Mouse (Mus musculus) 3T3-L1 (cell line): ENCODE data around the gene Brd4.

ENCODE experiments used
- DNase-seq: peaks from one replicate; pipeline ENCODE4 v3.0.0-alpha.2; 2015; ENCODE audit warnings: low read depth, low spot score

Gene Brd4

DNA sequence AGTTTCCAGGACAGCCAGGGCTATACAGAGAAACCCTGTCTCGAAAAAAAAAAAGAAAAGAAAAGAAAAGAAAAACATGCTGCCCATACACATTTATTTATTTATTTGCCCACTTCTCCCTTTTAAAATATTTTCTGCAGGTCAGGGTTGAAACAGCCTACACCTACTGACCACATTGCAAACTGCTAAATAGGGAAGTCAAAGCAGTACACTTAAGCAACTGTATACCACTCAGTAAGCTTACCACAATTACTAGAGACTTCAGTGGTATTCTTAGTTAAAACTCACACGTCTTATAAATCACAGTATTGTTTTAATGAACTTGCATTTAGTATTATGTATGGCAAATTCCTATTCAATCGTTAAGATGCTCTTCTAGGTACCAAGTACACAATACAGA, 3.9 kb downstream of the Brd4 start:
- DNase-seq = no peak

DNA sequence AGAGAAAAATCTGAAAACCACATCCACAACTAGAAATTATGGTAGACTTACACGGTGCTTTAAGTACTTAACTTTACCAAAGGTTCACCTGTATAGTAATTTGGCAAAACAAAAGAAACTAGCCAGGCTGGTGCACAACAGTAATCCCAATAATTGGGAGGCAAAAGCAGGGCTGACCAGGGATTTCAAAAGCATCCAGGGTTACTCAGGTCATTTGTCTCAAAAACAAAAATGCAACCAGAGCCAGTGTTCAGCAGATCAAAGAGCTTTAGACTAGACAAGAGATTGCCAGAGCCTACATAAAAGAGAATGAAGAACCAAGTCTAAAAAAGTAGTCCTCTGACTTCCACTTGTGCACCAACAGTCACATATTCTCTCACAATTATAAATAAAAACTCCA, 7.3 kb downstream of the Brd4 start:
- DNase-seq = no peak

DNA sequence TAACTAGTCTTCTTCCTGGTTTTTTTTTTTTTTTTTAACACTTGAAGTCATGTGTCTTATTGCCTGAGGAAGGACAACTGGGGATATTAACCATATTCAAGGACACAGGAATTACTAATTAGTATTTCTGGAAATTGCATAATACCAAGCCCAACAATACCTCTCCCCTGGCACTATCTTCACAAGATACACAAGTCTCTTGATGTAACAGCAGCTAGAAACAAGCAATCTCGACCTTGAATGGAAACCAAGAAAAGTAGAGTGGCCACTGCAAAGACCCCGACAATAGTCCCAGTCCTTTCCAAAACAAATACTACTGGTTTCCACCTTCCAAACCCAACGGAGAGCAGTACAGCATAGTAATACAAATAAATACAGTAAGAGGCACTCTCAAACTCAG, 9.0 kb downstream of the Brd4 start:
- DNase-seq = no peak

DNA sequence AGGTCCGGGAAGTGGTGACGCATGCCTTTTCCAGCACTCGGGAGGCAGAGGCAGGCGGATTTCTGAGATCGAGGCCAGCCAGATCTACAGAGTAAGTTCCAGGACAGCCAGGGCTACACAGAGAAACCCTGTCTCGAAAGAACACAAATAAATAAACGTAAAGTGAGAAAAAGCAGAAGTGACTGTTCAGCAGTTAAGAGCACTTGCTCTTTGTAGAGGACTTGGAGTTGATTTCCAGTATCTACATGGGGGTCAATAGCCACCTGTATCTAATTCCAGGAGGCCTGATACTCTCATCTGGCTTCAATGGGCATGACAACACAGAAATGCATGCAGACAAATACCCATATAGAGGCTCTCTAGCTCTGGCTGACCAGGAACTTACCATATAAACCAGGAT, 15.4 kb downstream of the Brd4 start:
- no peak for DNase-seq

DNA sequence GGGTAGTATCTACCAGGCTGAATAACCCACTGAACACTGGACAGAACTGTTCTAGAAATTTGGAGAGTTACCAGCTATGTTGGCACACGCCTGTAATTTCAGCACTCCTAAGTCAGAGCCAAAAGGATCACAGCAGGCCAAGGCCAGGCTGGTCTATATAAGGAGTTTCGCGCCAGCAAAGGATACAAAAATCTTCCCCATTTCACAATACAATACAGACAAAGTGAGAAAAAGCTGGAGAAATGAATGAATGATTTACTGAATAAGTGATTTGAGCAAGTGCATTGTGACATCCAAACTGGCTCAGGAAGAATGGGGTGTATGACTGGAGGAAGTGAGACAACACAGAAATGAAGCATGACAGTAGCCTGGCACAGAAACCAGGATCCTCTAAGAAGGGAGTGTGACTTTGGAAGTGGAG, 16.0 kb downstream of the Brd4 start:
- DNase-seq = no peak

DNA sequence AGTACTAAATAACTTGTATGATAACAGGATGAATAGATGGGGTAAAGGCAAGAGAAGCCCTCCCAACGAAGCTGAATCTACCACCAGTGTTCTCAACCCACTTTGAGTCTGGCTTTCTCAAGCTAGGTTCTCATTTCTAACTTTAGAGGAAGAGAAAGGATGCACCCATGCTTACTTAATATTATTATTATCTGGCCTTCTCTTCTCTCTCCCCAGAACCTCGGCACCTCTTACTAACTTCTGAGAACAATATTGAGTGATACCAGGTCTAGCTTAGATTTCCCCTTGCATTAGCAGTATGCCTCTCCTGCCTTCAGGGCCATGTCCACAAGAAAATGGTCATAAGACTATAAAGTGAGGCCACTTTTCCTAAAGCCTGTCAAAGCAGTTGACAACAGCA, 16.4 kb downstream of the Brd4 start:
- DNase-seq = no peak

DNA sequence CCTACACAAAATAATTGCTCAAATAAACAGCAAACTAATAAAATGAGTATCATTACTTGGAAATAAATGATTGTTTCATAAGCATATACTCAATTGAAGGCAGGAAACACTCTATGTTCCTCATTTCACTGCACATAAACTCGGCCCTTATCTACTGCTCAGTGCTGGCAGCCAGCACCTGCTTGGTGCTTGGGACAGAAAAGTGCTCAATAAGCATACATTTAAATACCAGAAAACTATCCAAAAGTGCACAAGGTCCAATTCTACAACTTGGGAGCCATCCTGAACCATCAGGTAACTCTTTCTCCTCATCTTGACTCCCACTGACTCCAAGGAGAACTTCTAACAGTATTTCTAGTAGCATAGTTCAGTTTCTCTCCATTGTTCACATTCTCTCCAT, 16.9 kb downstream of the Brd4 start:
- DNase-seq = no peak

DNA sequence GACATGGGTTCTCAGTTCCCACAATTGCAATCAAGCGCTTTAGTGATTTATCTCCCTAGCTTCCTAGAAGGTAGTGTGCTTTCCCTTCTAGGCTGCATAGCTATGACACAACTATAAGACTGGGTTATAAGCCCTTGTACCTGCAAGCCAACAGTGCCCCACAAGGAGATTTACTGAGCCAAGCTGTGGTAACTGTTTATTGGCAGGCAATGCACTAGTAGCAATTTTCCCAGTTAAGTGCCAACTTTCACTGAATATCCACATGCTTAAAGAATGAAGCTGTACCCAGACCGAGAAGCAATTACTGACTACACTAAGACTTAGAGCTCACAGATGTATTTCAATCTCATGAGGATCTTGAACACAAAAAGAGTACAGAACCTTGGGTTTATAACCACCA, 20.9 kb downstream of the Brd4 start:
- DNase-seq = peak; percentile 41

DNA sequence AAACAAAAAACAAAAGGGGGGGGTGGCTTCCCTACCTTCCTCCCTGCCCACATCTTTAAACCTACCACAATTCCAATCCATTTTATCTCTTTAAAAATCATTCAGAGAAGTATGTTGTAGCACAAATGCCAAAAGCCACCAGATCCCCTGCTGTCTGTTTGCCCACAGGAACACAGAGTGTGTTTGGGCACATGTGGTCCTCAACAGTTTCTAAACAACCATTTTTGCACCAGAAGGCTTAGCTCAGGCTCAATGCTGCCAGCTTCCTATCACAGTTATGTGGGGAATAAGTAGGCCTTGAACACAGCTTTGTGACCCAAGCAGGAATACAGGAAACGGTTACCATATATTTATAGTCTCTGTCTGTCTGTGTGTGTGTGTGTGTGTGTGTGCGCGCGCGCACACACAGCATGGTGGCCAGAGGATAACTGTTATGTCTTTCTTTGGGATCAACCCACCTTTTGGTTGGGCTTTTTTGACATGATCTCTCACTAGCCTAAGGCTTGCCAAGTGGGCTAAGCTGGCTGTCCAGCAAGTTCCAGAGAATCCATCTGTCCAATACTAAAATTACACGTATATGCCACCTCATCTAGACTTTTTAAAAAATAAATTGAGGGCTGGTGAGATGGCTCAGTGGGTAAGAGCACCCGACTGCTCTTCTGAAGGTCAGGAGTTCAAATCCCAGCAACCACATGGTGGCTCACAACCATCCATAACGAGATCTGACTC, 21.5 kb downstream of the Brd4 start:
- no peak for DNase-seq

DNA sequence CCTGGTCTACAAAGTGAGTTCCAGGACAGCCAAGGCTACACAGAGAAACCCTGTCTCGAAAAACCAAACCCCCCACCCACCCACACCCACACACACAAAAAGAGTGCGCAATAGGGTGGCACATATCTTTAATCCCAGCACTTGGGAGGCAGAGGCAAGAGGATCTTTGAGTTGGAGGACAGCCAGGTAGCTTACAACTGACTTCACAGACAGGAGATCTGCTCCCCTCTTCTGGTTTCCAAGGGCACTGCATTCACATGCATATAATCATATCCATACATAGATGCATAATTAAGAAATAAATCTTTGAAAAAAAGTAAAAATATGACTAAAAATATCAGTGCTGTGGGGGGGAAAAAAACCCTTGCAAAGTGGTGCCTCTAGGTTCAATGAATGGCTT, 25.7 kb downstream of the Brd4 start:
- no peak for DNase-seq

DNA sequence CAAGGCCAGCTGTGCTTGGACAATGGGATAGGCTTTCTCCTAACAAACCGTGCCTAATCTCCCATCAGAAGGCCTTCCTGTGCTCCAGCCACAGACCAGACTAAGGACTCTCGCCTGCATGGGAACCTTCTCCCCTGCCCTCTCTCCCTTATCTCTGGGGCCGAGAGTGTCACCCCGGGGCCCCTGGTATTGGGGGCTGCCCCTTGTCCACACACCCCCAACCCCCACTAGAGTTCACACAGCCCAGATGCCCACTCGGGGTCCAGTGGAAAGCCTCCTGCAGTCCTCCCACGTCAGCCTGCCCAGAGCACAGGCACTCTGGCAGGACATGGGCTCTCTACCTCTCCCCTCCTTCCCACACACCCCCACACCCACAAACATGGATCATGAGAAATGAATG, 26.6 kb downstream of the Brd4 start:
- DNase-seq = no peak

DNA sequence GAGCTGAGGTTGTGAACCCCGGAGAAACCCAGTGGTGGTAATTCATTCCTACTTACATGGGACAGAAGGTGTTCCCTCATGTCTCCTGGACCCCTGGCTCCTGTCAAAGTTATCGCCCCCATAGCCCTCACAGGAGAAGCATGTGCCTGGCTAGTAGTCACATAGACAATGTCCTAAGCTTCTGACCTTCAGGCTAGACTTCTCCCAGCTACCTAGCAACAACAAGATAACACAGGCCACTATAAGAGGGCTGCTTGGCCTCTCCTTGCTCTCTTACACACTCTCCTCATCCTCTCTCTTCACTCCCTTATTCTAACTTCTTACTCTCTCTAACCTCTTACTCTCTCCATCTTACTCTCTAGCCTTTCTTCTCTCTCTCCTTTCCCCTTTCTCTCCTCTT, 27.1 kb downstream of the Brd4 start:
- no peak for DNase-seq

DNA sequence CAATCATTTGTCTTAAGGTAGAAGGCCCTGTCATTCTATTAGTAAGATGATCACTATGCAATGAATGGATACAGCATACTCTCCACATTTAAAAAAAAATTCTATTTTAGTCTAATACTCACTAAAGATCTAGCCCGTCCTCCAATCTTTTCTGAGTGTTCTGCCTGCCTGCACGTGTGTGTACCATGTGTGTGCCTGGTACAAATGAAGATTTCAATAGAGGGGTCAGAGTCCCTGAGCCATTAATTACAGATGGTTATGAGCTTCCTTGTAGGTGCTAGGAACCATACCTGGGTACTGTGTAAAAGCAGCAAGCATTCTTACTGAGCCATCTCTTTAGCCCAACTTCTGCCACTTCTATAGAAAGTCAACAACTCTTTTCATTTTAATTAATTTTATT, 27.6 kb downstream of the Brd4 start:
- no peak for DNase-seq

DNA sequence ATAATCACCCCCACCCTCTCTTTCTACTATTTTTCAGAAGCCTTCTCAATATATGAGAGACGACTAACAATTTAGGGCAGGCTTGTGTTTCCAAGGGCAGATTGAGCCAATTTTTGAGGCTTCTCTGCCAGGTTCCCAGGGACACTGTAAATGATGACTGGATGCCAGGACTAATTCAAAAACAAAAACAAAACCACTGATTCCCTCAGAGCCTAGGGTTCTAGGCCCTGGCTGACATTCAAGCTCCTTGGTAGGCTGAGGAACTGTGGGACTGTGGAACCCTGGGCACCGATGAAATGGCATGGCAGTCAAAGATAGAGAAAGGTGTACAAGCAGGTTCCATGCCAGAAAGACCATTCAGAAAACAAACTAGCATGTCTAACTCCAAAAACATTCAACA, 31.3 kb downstream of the Brd4 start:
- no peak for DNase-seq

DNA sequence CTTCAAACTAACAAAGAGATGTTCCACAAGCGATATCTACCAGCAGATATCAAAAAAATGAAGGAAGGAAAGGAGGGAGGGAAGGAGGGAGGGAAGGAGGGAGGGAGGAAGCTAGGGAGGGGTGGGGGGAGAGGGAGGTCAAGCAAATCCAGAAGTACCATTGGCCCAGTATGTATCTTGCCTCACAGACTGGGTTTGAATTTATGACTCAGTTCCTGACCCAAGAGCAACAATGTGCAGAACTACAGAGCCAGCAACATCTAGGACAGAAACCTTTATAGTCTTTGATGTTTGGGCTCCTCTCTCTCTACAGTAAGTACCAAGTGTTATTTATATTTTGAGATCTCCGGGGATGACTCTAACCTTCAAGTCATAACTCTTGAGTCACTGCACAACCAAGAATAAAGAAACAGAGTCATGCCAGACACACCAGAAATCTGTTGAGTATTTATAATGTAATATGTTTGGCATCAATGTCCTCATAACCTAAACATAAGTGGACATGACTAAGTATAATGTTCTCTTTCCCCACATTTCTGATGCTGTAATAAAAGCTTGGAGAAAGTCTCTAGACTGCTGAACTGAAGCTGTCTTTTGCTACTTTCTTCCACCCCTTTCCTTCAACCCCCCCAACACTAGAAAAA, 32.6 kb downstream of the Brd4 start:
- DNase-seq = peak; percentile 47

DNA sequence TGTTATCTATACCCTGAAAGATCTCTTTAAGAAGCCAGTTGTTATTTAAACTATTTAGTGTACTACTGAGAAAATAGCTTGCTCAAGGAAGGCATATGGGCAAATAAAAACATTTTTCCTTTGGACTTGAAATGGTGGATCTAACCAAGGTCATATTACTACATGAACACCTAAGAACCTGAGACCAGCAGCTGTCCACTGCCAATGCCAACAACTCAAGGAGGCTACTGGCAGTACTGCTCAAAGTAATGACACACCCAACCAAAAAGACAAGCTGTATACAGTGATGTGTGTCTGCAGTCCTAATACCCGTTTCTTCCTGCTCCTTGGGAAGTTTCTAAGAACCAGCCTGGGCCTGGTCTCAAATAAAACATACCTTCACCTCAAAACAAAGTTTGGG, 34.5 kb downstream of the Brd4 start:
- DNase-seq = no peak

DNA sequence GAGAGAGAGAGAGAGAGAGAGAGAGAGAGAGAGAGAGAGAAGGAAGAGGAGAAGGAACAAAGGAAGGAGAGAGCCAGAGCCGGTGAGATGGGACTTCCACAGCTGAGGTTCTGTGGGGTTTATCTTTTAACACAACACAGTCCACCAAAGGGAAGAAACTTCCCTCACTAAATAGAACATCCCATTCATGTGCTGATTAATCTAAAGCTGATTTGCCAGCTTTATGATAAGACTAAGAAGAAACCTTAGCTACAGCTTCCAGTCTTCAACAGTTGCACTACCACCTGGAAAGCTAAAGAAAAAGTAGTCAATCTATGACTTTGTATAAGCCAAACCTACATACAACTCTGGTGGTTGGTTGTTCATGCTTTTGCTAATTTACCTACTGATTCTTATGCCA, 36.3 kb downstream of the Brd4 start:
- DNase-seq = no peak

DNA sequence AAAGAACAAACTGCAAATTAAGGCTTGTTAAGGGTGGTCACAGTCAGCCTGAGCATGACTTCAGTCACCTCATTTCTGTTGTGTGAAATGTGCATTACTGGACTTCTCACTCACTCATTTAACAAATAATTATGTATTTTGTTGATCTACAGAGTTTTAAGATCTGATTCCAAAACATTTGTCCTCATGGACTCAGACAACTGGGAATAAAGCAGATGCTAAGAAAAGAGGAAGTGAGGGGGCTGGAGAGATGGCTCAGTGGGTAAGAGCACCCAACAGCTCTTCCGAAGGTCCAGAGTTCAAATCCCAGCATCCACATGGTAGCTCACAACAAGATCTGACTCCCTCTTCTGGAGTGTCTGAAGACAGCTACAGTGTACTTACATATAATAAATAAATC, 36.9 kb downstream of the Brd4 start:
- DNase-seq = no peak

DNA sequence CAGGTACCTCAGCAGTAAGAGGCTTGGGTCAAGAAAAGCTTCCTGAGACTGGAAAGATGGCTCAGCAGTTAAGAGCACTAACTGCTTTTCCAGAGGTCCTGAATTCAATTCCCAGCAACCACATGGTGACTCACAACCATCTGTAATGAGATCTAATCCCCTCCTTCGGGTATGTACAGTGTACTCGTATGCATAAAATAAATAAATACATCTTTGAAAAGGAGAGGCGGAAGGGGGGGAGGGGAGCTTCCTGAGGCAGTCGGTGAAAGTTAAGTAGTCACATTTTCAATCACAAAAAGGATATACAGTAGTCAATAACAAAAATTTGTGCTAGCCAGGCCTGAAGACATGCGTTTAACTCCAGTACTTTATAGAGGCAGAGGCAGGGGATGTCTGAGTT, 38.4 kb downstream of the Brd4 start:
- DNase-seq = peak; percentile 33

DNA sequence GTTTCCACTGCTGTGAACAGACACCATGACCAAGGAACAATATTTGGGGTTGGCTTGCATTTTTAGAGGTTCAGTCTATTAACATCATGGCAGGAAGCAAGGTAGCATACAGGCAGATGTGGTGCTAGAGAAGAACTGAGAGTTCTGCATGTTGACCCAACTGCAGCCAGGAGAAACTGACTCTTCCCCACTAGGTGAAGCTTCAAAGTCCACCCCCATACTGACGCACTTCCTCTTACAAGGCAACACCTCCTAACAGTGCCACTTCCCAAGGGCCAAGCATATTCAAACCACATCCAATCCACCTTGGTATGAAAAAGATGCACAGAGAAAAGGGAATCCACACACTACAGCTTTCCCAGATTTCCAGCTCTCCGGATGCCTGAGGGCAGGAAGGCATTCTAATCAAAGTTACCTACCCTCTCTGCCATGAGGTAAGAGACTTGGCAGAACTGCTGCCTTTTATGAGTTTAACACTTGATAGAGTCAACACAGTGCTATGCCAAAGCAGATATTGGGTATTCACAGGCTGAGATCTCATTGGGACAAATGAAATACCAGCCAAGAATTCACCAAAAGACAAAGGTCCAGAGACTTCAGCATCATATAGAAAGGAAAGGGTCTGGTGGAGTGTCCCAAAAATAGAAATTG, 43.5 kb downstream of the Brd4 start:
- DNase-seq = no peak

DNA sequence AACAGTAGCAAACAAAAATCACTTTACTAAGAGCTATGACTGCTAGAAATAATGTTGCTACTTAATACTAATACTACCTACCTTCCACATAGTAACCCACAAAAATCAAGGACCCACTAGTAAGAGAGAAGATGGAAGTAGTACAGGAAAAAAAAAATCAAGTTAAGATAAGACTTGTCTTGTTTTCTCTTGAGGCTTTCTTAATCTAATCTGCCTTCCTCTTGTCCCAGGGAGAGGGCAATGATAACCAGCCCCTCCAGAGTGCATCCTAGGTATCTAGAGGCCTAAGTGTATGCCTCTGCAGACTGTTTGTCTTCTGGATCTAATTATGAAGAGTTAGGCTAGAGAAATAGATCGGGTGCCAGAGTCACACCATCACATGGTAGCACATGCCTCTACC, 45.9 kb downstream of the Brd4 start:
- DNase-seq = no peak

DNA sequence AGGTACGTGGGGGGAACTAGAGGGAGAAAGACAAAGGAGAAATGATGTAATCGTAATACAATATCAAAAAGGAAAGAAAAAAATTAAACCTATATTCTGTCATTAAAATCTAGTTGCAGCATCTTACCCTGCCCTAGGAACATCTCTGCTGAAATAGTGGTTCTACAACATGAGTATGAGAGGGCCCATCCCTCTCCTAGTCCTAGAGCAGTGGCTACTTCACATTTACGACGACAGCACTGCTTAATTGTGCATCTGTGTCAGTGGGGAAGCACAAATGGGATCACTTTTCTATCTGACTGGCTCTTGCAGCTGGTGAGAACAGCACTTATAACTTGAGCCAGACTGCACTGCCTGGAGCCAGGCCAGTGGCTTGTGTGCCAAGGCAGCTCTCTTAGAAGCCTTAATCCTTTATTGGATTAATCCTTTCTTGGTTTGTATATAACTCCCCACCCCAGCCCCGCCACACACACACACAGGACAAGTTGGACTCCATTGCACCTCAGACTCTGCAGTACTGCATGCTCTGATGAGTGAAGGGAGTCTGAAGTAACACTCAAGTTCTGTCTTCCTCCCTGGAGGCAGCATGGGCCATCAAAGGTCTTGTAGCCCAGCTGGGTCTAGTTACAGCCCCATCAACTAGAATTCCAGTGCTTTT, 48.9 kb downstream of the Brd4 start:
- DNase-seq = peak; percentile 72

DNA sequence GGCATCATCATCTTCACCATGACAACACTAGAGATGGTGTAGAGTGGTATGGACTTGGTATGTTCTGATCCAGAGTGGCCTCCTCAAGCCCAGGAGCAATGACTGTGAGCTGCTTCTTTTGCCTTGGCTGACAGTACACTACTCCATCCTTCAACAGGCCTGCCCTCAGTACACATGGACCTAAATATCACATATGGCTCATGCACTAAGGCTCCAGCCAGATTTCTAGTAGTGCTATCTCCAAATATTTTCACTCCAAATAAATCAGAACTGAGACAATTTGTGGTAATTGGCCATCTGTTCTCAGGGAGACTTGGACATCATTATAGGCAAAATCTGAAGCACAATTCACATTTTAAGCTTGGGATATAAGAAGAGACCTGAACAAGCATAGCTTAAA, 51.3 kb downstream of the Brd4 start:
- no peak for DNase-seq
